Mouse (Mus musculus) urinary bladder, postnatal 25 days (tissue): Measurements from ENCODE around the gene Ccdc107.
"Not testable (repeated sequence)": the region's sequence is repeated elsewhere in the genome, so short reads cannot be mapped to it uniquely, and the experiment has no call there.

Experiments used
- DNase-seq: peaks from one replicate; pipeline ENCODE4 v3.0.0; 2022; ENCODE audit warnings: low spot score

Ccdc107 gene

DNA sequence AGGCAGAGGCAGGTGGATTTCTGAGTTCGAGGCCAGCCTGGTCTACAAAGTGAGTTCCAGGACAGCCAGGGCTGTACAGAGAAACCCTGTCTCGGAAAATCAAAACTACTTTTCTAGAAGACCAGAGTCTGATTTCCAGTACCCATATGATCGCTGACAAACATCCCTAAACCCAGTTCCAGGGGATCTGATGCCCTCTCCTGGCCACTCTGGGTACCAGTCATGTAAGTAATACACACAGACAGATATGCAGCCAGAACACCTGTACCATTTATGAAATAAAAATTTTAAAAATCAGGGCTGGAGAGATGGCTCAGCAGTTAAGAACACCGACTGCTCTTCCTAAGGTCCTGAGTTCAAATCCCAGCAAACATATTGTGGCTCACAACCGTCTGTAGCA, 7.0 kb upstream of the Ccdc107 start:
- not testable (repeated sequence) for DNase-seq

GRCm38 (mm10) chr4:43489611-43490010, 3.1 kb upstream of the Ccdc107 start:
- DNase-seq: no peak

- no peak for DNase-seq
Measured at GRCm38 (mm10) chr4:43490801-43491200, 1.9 kb upstream of the Ccdc107 start.

DNA sequence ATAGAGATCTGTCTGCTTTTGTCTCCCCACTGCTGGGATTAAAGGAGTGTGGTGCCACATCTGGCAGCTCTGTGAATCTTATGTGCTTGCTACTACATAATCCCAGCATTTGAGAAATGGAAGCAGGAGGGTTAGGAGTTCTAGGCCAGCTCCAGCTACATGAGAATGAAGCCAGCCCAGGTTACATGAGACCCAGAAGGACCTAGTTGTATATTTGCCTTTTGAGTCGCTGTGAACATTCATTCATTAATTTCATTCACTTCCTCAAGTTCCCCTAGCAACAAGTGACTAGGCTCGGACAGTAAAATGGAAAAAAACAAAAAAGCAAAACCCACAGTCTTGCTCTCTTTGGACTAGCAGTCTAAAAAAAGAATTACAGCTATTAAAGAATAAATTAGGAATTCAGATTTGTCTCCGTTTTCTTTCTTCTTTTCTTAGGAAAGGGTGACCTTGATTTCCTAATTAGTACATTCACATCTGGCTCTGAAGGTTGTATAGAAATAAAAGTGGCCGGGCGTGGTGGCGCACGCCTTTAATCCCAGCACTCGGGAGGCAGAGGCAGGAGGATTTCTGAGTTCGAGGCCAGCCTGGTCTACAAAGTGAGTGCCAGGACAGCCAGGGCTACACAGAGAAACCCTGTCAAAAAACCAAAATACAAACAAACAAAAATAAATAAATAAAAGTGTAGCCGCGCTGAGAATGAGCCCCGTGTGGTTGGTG, 439 bp upstream of the Ccdc107 start:
- DNase-seq: no peak

DNA sequence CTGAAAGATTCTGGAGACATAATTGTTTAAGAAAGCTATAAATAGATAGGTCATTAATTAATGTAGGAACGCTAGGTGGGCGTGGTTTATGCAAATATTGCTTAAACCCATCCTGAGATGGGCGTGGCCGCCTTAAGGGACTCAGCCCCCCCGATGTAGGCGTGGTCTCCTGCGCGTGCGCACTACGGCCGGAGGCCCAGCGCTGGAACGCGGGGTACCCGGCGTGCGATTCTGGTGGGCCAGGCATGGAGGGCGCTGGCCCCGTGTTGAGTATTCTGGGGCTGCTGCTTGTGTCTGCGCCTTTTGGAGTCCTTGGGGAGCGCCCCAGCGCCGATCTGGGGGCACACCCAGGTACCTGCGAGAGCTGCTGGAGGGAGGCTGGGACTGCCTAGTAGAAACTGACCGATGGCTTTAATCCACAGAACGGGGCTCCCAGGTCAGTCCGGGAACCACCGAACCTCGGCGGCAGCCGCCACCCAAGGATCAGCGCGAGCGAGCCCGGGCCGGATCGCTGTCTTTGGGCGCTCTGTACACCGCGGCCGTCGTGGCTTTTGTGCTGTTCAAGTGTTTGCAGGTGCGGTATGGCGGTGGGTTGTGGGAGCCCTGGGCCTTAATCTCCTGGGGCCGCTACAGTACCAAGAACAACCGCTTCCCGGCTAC, 616 bp downstream of the Ccdc107 start:
- DNase-seq: peak; percentile 97

GRCm38 (mm10) chr4:43493846-43494240, 1.1 kb downstream of the Ccdc107 start:
- DNase-seq: no peak

DNA sequence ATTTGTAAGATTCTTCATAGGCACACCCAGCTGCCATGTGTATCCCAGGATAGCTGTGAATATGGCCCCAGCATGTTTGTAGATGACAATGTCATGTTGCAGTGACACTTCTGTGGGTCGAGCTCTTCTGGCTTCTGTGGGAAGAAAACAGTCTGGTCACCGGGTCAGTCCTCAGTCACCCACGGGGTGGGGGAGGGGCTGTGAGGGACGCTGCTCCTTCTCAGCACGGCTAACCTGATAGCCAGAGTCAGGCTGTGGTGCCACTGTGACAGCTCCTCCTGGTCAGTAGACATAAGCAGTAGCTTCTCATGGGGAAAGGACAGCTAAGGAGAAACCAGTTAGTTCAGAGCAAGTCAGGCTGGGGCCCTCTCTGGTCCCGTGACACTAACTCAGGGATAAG, 3.9 kb downstream of the Ccdc107 start:
- no peak for DNase-seq

GRCm38 (mm10) chr4:43497405-43497804, 4.7 kb downstream of the Ccdc107 start:
- no peak for DNase-seq

- DNase-seq: no peak
Measured at GRCm38 (mm10) chr4:43497946-43498345, 5.2 kb downstream of the Ccdc107 start.

- DNase-seq: no peak
Measured at GRCm38 (mm10) chr4:43498983-43499382, 6.3 kb downstream of the Ccdc107 start.

DNA sequence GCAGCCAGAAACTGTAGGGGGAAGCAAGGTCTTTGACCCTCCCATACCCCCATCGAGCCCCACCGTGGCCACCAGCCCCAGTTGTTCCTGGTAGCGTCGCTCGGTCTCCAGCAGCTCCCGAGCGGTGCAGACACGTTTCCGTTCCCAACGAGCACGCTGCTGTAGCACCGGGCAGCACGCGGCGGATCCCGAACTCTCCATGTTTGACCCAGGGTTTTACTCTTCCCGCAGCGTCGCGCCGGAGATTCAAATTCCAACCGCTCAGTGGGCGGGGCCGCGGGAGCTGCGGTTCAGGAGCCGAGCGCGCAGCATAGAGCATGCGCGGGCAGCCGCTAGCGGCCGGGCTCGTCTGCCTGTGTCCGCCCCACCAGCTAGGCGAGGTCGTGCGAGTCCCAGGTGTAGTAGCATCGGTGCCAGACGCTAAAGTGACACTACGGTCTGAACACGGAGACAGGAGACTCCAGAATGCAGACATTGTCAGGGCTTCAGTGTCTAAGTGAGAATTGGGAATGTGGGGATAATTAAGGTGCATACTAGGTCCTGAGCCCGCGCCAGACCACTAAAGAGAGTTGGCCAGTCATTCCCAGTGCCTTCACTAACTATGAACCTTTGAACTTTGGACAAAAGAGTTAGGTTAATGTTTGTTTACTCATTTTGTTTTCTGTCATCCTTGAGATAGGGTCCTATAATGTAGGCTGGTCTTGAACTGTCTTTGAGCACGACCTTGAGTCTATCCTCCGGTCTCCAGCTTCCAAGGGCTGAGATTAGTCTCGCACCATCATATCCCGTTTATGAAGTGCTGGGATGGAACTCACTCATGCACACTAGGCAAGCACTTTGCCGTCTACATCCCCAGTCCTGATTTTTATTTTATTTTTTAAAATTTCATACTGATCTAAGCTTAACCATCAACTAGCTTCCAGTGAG, 7.0 kb downstream of the Ccdc107 start, which contains the start of gene Arhgef39:
Arhgef39 (minus strand) TSS at position 289 of the 927 bp plus-strand sequence.
- peak; percentile 77 for DNase-seq

- DNase-seq: no peak
Measured at GRCm38 (mm10) chr4:43503041-43503440, 10.3 kb downstream of the Ccdc107 start.

GRCm38 (mm10) chr4:43503506-43503905, 10.8 kb downstream of the Ccdc107 start:
- no peak for DNase-seq

- DNase-seq: no peak
Measured at GRCm38 (mm10) chr4:43504269-43504668, 11.6 kb downstream of the Ccdc107 start.

DNA sequence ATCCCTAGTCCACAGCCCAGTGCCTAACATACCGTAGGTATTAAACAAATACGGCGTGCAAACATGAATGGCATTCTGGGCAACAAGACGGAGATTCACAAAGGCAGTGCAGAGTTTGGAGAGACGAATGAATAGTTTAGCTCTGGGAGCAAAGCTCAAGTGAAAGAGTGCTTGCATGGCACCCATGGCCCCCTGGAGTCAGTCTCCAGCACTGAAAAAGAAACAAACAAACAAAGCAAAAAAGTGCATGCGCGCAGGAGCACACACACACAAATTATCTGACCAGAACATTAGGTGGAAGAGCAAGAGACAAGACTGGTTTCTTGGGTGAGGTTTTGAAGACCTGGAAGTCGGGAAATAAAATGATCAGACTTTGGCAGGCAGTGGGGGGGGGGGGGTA, 13.4 kb downstream of the Ccdc107 start:
- DNase-seq: no peak

- DNase-seq: no peak
Measured at GRCm38 (mm10) chr4:43506536-43507185, 14.0 kb downstream of the Ccdc107 start, which contains the start of gene Car9. Gene Car9, plus strand, starts transcription at chr4:43506966.

- DNase-seq: no peak
Measured at GRCm38 (mm10) chr4:43507938-43508665, 15.4 kb downstream of the Ccdc107 start.

DNA sequence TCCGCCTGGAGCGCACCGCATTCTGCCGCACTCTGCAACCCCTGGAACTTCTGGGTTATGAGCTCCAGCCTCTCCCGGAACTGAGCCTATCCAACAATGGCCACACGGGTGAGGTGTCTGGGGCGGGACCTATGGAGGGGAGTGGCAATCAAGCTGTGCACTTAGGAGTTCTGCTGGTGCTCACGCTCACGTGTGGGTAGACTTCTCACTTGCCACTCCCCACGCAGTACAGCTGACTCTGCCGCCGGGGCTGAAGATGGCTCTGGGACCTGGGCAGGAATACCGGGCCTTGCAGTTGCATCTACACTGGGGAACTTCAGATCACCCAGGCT, 15.9 kb downstream of the Ccdc107 start:
- DNase-seq: no peak

GRCm38 (mm10) chr4:43509109-43509508, 16.4 kb downstream of the Ccdc107 start:
- DNase-seq: no peak

DNA sequence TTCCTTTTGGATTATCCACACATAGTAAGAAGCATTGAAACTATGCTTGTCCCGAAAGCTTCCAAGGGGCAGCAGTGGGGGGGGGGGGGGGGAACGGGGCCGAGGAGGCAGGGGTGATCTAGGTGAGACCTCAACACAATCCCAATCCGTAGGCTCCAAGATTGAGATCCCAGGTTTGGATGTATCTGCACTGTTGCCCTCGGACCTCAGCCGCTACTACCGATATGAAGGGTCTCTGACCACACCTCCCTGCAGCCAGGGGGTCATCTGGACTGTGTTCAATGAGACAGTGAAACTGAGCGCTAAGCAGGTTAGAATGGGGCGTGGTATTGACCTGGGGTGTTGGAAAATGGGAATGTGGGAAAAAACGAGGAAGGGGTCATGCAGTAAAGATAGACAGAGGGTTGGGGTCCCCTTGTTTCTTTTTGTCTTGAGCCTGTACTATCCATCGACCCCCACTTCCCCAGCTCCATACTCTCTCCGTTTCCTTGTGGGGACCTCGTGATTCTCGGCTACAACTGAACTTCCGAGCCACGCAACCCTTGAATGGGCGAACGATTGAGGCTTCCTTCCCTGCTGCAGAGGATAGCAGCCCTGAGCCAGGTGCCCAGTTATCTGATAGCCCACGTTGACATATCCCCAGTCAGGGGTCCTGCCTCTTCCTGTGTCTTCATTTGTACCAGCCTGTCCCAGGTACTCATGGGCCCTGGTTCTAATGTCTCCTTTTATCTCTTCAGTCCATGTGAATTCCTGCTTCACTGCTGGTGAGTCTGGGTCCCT, 19.2 kb downstream of the Ccdc107 start:
- no peak for DNase-seq

GRCm38 (mm10) chr4:43512653-43513052, 20.0 kb downstream of the Ccdc107 start:
- DNase-seq: no peak
